Mouse (Mus musculus) lung, postnatal 4 days (tissue): ENCODE data around the gene Plekhg1.
A peak's percentile ranks its signal among the peaks of the same experiment; 100 is the strongest.

ENCODE experiments used
- DNase-seq, 2 experiments: peaks; one replicate each; pipeline ENCODE4 v3.0.0; 2021

Gene Plekhg1

DNA sequence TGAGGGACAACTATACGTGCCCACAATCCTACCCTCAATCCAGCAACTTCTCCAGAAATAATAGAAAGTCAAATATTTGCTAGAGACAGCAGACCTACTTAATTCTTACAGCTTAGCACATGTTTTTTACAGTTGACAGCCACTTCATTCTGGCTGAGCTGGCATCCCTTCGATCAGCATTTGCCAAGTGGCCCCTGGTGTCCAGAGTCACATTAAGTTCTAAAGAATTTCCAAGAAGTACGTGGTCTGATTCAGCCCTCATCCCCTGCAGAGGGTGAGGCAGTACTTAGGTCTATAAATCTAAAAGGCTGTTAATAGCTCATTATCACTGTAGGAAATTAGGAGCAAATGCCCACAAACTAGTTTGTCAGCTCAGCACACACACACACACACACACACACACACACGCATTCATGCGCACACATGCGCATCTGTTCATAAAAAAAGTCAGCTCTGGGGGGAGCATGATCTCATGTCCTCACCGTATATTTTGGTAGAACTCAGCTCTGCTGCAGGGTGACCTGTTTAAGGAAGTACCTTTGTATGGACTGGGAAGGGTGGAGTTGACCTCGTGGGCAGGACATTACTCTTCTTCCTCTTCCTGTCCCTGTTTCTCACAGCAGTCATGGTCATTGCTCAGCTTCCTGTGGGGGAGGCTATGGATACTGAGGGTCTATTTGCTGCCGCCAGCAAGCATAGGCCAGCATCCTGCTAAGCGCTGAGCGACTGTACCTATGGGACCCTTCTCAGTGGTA lies 91.6 kb downstream of the Plekhg1 start:
- peak; percentile 46 to 58 for DNase-seq

DNA sequence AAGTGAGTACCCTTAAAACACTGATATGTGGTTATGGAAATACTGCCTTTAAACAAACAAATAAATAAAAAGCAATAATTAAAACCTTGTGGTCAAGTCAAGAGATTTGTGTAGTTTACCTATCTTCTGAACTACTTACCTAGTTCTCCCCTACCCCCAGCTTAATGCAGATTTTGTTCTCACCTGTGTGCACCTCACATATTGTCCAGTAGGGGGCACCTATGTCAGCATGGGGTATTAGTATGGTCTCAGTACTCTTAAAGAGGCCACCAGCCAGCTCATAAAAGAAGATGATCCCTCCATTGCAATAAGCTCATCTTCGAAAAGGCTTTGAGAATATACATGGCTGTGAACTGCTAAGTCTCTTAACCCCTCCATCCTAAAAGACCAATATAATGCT lies 93.9 kb downstream of the Plekhg1 start:
- no peak for DNase-seq

DNA sequence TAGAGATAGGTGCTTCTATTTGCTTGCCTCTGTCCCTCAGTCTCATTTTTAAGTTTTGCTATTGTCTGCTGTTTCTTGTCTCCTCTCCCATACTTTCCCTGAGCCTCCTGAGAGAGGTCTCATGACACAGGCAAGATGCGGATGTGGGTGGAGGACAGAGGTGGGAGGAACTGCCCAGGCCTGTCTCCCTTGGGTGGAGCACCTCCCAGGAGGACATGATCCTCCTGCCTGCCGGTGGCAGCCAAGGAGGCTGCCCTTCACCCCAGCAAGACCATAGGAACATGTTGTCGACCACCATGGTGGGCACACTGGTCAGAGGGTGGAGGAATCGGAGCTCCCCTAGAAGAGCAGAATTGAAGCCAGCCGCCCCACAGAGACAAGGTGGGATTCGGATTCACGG lies 94.5 kb downstream of the Plekhg1 start:
- no peak for DNase-seq

DNA sequence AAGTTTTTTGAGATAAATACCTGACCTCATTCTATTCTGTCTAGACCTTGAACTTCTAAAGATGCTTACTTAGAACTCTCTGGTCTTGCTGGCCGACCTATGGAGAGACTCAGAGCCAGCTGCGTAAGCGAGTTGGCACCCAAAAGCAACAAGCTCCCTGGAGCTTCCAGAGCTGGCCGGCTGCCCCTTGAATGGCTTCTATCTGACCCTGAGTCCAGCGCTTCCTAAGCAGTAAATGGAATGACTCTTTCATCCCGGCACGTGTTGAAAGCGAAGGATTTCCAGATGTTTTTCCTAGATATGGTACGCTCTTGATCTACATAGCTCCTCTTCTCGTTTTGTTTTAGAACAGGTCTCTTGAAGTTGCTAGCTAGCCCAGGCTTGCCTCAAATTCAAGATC lies 95.5 kb downstream of the Plekhg1 start:
- peak; percentile 25 to 61 for DNase-seq

DNA sequence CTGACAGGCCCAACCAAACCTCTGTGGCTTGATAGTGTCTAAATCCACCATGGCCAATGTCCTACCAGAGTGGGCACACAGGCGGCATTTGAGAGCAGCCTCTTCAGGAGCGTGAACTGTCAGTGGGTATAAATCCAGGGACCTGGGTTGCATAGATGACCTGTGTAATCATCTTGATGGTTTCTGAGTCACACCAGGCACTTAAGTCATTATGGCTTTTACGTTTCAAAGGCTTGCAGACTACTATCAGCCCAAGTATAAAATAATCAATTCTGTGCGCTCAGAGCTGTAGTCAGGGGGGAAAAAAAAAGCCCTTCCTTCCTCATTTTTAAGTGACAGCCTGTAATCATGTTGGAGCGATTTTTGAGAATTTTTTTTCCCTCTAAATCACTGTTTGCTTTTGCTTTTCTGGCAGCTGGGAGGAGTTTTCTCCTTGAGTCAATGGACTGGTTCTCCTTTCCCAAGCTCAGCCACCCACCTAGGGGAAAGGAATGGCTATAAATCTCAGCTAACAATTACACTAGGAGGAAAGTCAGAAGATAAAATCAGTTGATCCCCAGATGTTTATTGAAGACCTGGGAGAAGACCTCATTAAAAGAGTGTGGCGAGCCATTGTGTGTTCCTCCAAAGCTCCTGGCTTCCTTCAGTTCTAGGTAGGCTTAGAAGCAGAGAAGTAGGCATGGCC lies 99.7 kb downstream of the Plekhg1 start:
- no peak for DNase-seq

DNA sequence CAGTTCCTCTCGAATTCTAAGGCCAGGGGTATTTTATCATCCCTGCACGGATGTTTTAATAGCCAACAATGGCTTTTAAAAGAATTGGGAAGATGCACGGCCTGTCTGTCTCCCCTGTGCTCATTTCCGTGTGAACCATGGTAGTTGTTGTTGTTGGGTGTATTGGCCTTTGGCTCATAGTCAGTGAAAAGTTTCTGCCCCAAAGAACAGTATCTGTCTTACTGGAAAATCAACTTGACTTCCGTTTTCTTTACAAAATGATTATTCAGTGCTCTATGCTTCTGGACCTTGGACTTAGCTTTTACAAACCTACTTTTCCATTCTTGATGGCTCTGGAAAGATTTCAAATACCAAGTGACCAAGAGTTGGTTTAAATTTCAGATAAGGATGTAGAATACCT lies 104.3 kb downstream of the Plekhg1 start:
- DNase-seq, result no peak

DNA sequence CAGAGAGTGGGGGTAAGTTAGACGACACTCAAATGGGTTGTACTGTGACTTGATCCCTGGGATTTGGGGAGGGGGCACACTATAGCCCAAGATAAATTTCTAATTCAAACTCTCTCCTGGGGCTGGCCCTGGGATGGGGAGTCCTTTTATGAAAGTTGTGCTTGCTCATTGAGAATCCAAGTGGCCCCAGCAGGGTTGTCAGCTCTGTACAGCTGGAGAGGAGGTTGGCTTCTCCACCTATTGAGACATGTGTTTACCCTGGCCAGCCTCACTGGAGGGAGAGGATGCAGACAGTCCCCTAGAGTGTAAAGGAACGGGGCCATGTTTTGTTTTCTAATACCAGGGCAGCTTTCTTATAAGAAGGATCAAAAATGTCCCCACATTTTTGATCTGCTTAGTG lies 106.9 kb downstream of the Plekhg1 start:
- DNase-seq, result no peak

DNA sequence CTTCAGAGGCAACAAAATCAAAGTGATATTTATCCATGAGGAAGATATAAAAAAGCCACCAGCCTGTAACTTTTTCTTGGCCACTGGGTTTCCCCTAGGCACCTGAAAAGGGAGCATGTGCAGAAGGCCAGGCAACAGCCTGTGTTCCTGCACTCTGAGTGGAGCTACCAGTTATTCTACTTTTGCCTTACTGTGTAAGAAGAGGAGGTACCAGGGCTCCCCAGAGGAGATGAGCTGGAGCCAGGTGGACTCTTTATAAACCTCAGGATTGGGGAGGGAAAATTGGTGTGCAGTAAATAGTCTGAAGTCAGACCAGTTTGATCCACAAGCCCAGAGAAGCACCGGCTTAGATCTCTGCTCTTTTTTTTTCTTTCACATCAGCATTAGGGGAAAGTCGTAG lies 111.3 kb downstream of the Plekhg1 start:
- no peak for DNase-seq

DNA sequence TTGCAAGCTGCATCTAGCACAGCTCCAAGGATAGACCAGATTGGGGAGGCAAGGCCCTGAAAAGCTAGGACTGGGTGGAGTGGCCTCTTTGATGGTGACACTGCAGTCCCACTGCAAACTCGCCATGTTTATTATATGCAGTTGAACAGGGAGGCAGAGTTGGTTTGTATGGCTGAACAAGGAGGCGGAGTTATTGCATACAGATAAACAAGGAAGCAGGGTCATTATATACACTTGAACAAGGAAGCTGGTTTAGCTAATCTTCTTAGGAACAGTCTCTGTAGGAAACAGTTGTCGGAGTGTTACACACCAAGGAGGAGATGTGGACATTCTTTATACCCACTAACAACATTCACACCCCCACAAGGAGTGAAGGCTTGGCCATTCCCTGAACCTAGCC lies 112.6 kb downstream of the Plekhg1 start:
- DNase-seq, result no peak

DNA sequence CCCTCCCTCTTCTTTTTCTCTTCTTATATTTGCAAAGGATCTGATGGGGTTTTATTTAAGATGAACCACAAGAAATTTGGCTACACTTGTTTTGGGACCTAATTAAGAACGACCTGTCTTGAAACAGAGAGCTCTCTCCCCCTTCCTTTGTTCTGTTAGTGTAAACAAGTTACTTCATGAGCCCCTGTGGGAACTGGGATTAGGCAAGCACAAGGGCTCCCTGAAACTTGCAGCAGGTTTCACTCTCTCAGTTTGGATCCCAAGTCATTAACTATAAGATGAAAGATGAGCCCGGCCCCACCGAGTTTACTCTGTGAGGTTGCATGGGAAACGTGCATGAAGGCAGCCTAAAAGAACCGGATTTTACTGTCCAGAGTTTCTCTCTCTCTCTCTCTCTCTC lies 117.7 kb downstream of the Plekhg1 start:
- DNase-seq, result no peak

DNA sequence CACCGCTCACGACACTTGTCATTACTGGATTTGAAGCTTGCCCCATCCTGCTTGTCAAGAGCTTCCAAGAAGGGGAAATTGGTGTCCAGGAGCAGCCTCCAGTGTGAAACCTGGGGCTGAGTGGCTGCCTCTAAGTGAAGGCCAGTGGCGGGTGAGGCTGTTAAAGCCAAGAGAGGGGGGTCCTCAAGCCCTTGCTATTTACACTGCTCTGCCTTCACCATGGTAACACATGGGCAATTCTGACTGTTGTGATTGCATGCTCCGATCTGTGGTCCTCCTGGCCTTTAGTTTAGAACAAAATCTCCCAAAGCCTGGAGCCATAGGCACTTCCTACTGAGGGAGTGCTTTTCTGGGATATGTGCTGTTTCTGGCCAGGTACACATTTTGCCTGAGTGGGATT lies 118.3 kb downstream of the Plekhg1 start:
- DNase-seq, result no peak

DNA sequence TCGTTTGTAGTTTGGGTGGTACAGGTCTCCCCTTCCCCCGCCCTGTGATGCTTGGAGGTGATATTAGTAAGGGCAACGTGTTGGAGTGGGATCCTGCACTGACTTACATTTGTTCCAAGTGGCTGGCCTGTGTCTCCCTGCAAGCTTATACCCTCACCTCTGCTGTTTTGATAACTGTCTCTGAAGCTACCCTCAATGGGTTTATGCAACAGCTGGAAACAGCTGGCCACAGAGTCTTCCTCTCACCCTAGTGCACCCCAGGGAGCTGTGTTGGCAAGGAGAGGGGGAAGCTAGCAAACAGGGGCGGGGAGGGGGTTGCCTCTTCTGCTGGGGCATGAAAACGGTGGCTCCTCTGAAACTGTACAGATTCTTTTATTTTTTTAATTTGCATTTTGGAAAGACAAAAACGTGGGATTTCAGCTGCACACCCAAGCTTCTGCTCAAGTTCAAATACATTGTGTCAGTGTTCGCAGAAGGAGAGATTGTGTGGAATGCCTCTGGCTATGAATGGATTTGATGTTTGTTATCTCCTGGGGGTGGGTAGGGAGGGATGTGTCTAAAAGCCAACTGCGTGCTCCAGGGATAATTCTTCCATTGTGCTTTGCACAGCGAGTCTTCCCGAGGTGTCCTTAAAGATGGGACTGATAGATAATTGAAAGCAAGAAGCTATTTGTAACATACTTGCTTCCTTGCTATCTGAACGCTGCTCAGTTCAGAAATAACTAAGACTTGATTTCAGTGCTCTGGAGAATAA lies 119.0 kb downstream of the Plekhg1 start:
- peak in 1 of 2 experiments; percentile 23 for DNase-seq

DNA sequence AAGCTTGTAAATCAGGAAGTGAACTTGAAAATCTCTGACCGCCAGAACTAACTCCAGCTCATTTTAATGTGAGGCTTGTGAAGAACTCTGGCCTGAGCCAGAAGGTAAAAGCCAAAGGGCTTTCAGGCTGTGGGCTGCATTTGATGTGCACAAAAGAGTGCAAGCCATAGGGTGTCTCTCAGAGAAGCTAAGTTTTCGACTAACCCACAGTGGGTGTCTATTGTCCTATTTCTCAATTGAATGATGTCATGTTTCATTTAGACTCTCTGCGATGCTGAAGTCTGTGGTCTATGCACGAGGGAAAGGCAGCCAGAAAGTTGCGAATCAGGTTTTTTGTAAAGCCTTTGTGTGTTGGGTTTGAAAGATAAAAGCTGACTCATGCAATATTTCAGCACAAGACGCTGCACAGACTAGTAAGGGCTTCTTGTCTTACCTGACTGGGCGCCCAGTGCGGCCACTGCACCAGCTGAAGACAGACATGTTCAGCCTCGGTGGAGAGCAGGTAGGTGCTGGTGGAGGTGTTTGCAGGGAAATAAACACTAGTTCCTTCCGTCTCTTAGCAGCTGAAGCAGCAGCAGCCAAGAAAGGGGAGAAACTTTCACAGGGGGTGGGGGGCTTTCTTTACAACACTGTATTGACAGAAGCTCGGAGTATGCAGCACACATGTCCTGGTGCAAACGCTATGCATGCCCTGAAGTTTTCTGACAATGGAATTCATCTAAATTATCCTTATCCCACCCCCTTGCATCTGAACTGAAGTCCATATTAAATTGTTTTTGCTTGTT lies 123.4 kb downstream of the Plekhg1 start:
- DNase-seq, result no peak

DNA sequence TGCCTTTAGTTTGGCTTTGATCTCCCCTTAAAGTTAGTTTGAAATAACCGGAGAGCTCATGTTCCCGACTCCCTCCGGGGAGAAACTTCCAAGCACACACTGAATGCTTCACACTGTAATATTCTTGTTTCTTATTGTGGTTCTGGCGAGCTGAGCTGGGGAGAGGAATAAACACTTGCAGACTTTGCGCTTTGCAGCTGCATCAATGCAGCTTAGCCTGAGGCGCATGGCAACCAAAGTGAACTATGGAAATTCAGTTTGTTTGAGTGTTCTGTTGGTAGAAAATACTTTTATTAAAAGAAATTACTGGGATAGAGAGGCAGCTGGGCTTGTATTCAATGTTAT lies 124.0 kb downstream of the Plekhg1 start:
- no peak for DNase-seq

DNA sequence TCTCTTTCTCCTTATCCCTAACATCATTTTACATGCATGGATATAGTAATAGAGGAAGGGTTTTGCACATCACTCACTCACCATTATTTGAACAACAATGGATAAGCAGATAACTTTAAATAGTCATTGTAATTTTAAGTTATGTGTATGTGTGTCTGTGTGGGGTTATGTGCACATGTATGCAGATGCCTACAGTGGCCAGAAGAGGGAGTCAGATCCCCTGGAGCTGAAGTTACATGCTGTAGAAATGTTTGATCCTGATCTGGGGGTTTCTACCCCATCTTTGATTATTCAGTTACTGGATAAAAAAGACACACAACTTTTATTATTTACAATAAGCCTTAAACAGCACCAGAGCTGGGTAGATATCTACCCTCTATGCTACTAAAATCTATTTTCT lies 127.1 kb downstream of the Plekhg1 start:
- DNase-seq, result no peak

DNA sequence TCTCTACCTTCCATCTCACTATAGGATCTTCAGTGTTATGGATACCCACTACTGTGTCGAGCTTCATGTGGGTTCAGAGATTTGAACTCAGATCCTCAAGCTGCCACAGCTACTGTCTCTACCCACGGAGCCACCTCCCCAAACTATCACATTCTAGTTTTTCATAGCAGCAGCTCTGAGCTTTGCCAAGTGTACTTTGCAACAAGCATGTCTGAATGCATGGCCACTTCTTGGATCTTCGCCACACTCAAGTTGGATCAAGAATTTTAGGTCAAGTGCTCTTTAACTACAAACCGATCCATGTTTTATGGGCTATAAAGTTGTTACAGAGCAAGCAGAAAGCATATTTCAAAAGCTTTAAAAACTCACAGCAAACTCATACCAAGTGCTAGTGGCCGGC lies 130.7 kb downstream of the Plekhg1 start:
- peak; percentile 23 to 27 for DNase-seq

DNA sequence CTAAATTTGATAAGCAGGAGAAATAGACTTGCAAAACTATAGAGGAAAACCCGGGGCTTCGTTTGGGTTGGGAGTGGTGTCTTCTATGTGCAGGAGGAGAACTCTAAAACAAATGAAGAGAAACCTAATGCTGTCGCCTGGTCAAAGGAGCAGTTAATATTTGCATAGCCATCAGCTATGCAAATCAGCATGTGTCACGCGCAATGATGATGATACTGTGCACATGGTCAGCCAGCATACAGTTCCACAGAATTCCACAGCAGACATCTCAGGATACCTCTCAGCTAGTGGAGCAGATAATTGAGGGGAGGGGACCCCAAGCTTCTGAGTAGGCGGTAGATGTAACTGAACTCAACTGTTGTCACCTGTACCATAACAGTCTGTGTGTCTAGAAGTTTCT lies 133.3 kb downstream of the Plekhg1 start:
- no peak for DNase-seq

DNA sequence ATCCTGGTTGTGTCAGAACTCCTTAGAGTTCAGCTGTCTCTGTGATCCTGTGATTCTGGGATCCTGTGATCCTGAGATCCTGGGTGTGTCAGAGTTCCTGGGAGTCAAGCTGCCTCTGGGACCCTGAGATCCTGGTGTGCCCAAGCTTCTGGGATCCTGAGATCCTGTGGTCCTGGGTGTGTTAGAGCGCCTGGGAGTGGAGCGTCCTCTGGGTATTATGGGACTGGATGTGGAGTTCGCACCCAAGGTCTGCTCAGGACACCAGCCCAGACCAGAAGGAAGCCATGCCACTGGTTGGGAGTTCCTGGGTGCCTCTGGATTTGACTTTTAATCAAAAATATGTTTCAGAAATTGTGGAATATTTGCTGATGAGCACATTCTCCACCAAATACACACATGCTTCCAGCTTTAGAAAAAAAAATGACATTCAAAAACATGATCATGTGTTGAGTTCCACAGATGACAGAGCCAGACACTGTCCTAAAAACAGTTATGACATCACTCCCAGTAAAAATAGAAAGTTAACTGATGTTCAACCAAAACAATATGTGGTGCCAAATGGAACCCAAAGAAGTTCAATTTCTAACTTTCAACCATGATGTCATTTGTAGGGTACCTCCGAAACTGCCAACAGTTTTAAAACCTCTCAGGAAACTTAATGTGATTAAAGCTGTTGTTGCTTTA lies 137.8 kb downstream of the Plekhg1 start:
- no peak for DNase-seq

DNA sequence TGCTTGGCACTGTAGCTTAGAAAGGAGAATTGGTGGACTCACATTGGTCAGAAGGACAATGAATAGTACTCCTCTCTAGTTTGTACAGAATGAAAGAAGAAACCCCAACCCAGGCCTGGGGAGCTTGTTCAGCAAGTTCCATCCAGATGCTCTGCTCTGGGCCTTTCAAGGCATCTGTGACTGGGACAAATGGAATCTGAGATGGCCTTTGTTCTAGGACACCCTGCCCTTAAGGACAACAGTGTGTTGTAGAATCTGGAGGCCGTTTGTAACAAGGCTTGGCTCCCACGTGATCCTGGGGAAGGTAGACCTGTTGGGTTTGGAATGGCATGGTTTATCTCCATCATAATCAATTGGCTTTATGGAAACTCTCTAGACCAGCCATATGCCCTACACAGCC lies 141.0 kb downstream of the Plekhg1 start:
- no peak for DNase-seq

DNA sequence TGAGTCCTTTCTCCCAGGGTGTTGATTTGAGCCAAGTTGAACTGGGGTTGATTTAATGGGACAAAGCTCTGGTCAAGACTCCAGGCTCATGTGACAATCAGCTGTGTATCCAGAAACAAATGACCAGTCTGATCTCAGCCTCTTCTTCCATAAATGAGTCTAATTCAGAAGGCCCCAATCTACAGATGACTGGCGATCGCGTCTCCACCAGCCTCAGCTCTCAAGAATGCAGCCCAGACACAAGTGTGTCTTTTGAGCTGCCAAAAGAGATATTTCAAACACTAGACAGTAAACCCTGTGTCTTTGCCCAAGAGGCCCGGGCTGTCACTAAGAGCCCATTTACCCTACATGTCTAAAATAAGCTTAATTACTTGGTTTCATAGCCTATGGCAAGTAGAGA lies 148.3 kb downstream of the Plekhg1 start:
- no peak for DNase-seq

DNA sequence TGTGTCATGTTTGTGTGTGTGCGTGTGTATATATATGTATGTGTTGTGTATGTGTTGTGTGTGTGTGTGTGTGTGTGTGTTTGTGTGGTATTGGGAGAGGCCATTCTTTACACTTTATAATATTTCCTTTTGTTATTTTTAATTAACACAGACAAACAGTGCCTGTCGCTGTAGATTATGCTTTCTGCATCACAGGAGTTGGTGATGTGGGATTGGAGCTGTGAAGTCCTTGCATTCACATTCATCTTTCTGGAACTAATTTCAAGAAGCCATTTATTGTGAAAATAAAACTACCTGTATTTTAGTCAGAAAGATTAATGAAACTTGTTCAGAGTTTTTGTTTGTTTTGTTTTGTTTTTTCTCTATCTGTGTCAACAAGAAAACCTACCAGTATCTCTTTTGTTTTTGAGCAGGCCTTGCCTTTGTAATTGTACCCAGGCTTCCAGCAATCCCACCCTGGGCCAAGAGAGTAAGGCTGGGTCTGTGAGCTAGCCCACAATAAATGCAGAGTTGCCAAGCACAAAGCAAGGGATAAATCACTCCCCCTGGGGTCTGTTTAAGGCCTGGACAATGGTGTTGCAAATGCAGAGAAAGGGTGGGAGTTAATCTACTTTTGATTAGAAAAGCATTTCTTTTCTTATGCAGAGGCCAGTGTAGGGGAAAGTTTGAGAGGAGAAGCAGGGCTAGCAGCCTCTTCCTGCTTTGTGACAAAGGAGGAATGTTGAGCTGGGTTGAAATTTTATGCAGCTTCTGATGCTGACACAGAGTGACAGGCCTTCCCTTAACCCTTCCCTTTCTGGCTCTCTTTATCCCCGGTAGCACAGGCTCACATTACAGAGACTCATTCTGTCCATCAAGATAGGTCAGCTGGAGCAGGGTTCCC lies 151.5 kb downstream of the Plekhg1 start:
- DNase-seq, result no peak

DNA sequence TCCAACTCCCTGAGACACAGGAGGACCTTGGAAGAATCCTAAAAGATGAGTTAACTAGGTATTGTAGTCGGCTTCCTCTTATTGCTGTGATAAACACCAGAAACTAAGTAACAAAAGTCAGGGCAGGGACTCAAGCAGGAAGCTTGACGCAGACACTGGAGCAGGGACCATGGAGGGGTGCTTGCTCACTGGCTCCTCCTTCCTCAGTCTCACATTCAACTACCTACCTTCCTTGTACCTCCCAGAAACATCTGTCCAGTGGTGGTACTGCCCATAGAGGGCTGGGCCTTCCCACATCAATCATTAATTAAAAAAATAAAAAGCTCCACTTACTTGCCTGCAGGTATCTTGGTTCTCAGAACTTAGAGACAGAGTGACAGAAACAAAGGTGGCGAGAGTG lies 152.2 kb downstream of the Plekhg1 start:
- no peak for DNase-seq
